Mouse (Mus musculus) adrenal gland, postnatal 36 days (tissue): ENCODE measurements at regions not wholly inside any gene's neighbourhood (a gene's known extent, or its start where the extent isn't known, plus 50 kb on each side); places are given as distances from the start of the nearest gene placed in this dataset.

ENCODE experiments used
- DNase-seq, 2 experiments: peaks; one replicate each; pipeline ENCODE4 v3.0.0; 2021; ENCODE audit warnings: mixed read lengths in 1 of 2

- no peak for DNase-seq
Measured at GRCm38 (mm10) chr19:59761218-59761617, 182.2 kb downstream of the Rab11fip2 start.

DNA sequence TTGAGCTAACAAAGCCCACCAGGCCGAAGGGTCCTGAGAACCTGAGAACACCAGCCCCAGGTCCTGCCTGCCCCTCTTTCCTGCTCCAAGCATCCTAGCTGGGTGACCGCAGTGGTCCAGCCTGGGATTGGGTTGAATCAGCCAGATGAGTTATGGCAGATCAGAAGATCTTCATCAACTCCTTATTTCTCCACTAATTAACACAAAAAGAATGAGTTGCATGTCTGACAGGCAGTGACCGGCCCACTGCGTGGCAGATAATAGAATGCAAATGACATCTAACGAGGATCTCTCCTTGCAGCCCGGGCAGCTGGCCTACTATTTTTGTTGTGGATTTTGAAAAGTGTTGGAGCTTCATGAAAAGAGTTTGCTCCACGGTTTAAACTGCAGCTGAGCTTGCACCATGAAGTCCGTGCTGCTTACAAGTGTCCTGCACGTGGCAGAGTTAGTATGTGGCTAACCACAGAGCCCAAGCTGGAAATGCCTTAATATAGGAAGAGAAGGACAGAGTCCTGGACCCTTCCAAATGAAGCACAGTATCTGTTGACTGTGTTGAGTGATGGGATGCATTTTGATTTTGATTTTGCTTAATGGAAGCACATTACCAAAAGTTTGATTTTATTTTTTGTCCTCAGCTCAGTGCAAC, 158.9 kb downstream of the Rab11fip2 start:
- no peak for DNase-seq

DNA sequence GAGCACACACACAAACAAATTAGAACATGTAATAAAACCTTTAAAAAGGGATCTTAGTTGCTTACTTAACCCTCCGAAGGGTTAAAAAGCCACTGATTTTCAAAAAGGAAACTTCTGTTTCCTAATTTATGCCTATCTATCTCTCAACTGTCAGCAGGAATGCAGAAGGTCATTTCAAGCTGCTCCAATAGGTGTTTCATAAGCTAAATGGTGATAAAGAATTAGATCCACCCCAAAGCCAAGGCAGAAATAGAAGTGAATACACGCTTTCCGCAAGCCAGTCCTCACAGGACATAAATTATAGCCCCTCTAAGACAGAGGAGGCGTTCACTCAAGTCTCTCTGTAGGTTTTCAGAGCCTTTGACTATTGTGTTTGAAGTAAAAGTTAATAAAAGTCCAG, 112.2 kb downstream of the Rab11fip2 start:
- no peak for DNase-seq

DNA sequence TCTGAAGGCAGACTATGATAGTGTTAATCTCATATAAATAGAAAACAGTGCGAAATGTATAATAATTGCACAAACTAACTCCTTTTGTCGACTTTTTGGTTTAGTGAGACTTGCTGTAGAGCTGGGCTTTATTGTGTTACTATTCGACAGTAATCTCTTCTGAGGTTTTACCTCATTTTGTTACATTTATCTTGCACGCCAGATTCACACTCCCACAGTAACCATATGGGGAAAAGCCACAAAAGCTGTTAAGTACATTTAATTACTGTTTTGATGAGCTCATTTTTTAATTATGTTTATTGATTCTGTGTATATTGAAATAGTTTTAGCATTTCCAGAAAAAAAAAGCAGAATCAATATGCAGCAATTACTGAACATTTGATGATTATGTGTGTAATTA, 106.3 kb downstream of the Rab11fip2 start:
- DNase-seq, result no peak

DNA sequence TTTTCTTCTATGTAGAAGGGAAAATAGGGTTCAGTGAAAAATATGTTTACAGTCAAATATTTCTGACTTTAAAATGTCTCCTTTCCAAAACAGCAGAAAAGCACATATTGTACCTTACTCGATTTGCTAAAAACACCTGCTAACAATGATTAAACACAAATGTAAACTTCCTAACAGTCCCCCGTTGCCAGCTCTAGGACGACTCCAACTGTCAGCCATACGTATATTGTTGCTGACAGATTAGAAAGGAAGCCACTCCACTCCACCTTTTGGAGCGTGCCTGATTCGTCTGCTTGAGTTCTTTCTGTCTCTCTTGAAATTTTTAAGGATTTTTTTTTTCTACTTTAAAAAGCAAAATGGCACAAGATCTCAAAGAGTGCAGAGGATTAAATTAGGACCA, 105.8 kb downstream of the Rab11fip2 start:
- DNase-seq, result no peak

DNA sequence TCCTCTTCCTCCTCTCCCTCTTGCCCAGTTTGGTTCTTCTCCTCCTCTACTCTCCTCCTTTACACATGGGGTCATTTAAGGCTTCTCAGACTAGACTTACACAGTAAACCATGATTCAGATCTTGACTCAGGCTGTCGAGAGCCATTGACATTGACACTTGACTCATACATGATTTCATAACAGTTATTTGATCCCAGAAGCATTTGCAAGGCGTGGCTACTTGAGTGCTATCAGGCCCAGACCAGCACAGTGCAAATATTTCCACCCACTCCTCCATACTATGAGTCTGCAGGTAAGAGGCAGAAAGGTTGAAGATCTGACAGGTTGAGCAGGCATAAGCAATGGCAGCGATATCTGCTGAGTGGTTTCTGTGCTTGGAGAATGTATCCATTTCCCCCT, 99.2 kb downstream of the Rab11fip2 start:
- peak; percentile 14 to 26 for DNase-seq

- DNase-seq, result no peak
Measured at GRCm38 (mm10) chr19:59846807-59847206, 96.6 kb downstream of the Rab11fip2 start.

DNA sequence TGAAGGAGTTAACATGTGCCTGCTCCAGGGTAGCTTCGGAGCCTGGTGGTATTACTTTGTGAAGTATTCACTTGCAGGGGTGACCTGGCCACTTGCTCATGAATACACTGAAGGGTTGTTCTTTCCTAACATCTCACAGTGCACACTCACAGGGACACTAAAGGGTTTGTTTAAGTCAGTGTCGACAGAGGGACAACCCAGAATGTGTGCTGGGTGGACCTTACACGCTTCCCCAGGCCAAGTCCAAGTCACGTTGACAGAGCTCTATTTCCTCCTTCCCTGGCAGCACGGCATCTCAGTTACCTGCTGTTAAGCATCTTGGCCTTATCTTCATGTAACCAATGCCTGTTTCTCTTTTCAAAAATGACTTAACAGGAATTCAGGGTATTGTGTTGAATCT, 92.8 kb downstream of the Rab11fip2 start:
- DNase-seq, result no peak

DNA sequence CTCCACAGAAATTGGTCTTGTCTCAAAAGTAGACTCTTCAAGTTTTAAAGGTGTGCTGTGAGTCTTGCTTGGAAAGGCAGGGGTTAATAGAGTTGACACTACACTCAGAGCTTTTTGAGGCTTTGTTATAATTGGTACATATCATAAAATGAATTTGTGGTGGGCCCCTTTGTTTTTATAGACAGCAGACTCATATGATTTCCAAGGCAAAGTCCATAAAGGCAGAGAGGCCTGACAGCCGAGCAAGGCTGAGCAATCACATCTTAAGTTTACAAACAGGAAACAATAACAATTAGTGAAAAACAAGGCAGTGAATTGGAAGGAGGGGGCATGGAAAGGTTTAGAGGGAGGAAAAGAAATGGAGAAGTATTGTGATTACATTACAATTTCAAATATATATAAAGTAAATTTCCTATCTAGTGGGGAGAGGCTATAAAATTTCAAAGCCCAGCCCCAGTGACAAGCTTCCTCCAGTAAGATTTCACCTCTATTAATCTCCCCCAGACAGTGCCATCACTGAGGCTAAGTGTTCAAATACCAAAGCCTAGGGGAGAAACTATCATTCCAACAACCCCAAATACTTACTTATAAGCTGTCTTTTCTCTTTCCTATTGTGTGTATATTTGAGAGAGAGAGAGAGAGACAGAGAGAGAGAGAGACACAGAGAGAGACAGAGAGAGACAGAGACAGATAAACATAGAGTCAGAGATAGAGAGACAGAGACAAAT, 91.3 kb downstream of the Rab11fip2 start:
- no peak for DNase-seq
